Mouse (Mus musculus) CH12.LX (cell line): ENCODE results near the gene Aatf.

Source experiments
- CHD2 ChIP-seq: IDR thresholded peaks from 2 replicates; pipeline ENCODE4 v1.6.1; 2011; ENCODE audit warnings: low read length, improper control_type of control experiment
- EP300 ChIP-seq: IDR thresholded peaks from 2 replicates; pipeline ENCODE4 v1.6.1; 2011; ENCODE audit warnings: low read length, improper control_type of control experiment
- ETS1 ChIP-seq: conservative IDR thresholded peaks from 2 replicates; pipeline ENCODE4 v1.6.1; 2012; ENCODE audit warnings: low read depth, mild to moderate bottlenecking, inconsistent platforms, low read length, improper control_type of control experiment, moderate library complexity

DNA sequence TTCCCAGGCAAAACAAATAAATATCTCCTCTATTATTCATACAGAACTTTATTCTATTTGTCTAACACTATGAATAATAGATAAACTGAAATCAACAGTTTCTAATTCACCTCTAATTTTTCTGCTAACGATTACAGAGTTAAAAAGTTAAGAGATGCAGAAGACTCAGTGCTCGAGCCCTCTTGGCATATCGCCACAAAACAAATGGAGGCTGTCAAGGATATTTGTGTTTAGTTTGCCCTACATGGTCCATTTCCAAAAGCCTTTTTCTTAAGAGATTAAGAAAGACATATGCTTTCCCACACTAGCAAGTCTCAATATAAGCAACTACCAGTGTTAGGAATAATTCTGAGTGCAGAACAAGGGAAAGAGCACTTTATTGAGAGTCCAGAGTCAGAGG is 32.9 kb downstream of the Aatf start:
- no peak for TF ChIP-seq ETS1
- TF ChIP-seq CHD2: no peak
- no peak for TF ChIP-seq EP300
